8 mouse cellular contexts compared by ENCODE assay signal in the genomic region with DNA sequence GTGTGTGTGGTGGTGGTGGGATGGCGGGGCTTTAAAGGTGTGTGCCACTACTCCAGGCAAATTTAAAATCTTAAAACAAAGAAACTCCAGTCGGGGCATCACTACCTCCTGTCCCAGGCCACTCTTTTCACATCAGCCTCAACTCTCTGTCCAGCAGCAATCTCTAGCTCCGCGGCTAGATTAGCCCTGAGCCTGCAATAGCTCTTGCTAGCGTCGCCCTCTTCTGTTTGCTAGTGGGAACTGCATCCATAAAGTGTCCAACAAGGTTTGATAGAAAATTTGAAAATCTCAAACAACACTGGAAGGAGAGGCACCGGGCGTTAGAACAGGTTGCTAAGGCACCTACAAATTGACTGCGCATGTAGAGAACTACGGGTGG. TPM values are rescaled to one million over a fixed set of nuclear protein-coding genes. Genes with fewer than 3 reads are reported as not detected.
DNase-seq lines count a peak whose midpoint lies in the region; ATAC-seq lines count a peak whose summit lies in the region.

No protein-coding gene starts in this region.

- peak; percentile 57 for ATAC-seq in activated CD4-positive, CD25-positive, alpha-beta regulatory T cell, adult 4 months
- 0 out of 2 replicates have a peak, but pooled peaks have one; percentile 54 for ATAC-seq in hindbrain, embryonic 16.5 days

- no peaks in the 10 kb centered on the region; the same call in 1 of the 2 replicates for H3K27me3 ChIP-seq in hindbrain, embryonic 16.5 days (replicated peaks; ENCODE audit: control insufficient read depth, insufficient read depth, low read length)

- peaks cover 7% of the 10 kb centered on the region for H3K4me1 ChIP-seq in hindbrain, embryonic 16.5 days (ENCODE audit: control insufficient read depth, insufficient read depth, low read depth, low read length)

- WGBS in hindbrain, embryonic 16.5 days = 5% methylated on average over 10 of the region's 10 CpGs

- H3K4me3 ChIP-seq in hindbrain, embryonic 16.5 days (ENCODE audit: low read length) = peak overlapping the region; percentile 28

- H3K9ac ChIP-seq in hindbrain, embryonic 16.5 days (ENCODE audit: low read depth, low read length) = no peak overlapping the region; the same call in 1 of the 2 replicates

- H3K27ac ChIP-seq in hindbrain, embryonic 16.5 days (ENCODE audit: low read depth, low read length) = no peak overlapping the region

- H3K4me2 ChIP-seq in hindbrain, embryonic 16.5 days (ENCODE audit: low read length) = peak overlapping the region; percentile 56

- peak; percentile 83 to 88 for DNase-seq in cerebellum, postnatal 14 days
- peak; percentile 21 to 85 for DNase-seq in frontal cortex, adult 2 months (ENCODE audit: extremely low spot score in 1 of 2, low spot score in 1 of 2)
- DNase-seq in layer of hippocampus, postnatal 36 days = peak; percentile 26 to 57
- DNase-seq in lung, postnatal 14 days = peak; percentile 86
- peak; percentile 79 for DNase-seq in right cerebral cortex, adult 2 months (ENCODE audit: low spot score in 2 of 2)
- no peak for DNase-seq in urinary bladder, postnatal 10 days (ENCODE audit: low spot score)

- no peaks in the 10 kb centered on the region for H3K36me3 ChIP-seq in hindbrain, embryonic 16.5 days (ENCODE audit: control insufficient read depth, insufficient read depth, low read length)

- H3K9me3 ChIP-seq in hindbrain, embryonic 16.5 days (ENCODE audit: control insufficient read depth, low read length) = no peaks in the 10 kb centered on the region

RNA-seq across cellular contexts. Expression of a gene that starts 18.7 kb away (rescaled TPM):
- polyA plus RNA-seq in activated CD4-positive, CD25-positive, alpha-beta regulatory T cell, adult 4 months (2017; shearing (Covaris generic)) = not detected
- 0.08 and 0.32 TPM in 2 replicates for polyA plus RNA-seq in frontal cortex, adult 2 months (2012; rRNA removed)
- not detected in 2 replicates for polyA plus RNA-seq in hindbrain, embryonic 16.5 days (2015; fragmentation: Nextera tagmentation; extraction: Ambion mirVana)
- total RNA-seq in layer of hippocampus, postnatal 36 days (2021) = not detected

RNA-seq across cellular contexts. Expression of a gene that starts 20.6 kb away (rescaled TPM):
- polyA plus RNA-seq in activated CD4-positive, CD25-positive, alpha-beta regulatory T cell, adult 4 months (2017; shearing (Covaris generic)) = not detected
- 0.34 and 1.1 TPM in 2 replicates for polyA plus RNA-seq in frontal cortex, adult 2 months (2012; rRNA removed)
- polyA plus RNA-seq in hindbrain, embryonic 16.5 days (2015; fragmentation: Nextera tagmentation; extraction: Ambion mirVana) = 4.2 and 4.6 TPM in 2 replicates
- total RNA-seq in layer of hippocampus, postnatal 36 days (2021) = under 1 TPM; 0.61 to 0.92 TPM

RNA-seq across cellular contexts. Expression of a gene that starts 33.3 kb away (rescaled TPM):
- polyA plus RNA-seq in activated CD4-positive, CD25-positive, alpha-beta regulatory T cell, adult 4 months (2017; shearing (Covaris generic)) = 10 to 100 TPM; 20.4 to 23.3 TPM
- 14.0 and 14.9 TPM in 2 replicates for polyA plus RNA-seq in frontal cortex, adult 2 months (2012; rRNA removed)
- polyA plus RNA-seq in hindbrain, embryonic 16.5 days (2015; fragmentation: Nextera tagmentation; extraction: Ambion mirVana) = 5.2 and 7.0 TPM in 2 replicates
- total RNA-seq in layer of hippocampus, postnatal 36 days (2021) = 1 to 10 TPM; 7.1 to 8.4 TPM

RNA-seq across cellular contexts. Expression of a gene that starts 43.5 kb away (rescaled TPM):
- polyA plus RNA-seq in activated CD4-positive, CD25-positive, alpha-beta regulatory T cell, adult 4 months (2017; shearing (Covaris generic)) = 10 to 100 TPM; 53.9 to 66.7 TPM
- polyA plus RNA-seq in frontal cortex, adult 2 months (2012; rRNA removed) = 68.4 and 80.5 TPM in 2 replicates
- 73.3 and 82.1 TPM in 2 replicates for polyA plus RNA-seq in hindbrain, embryonic 16.5 days (2015; fragmentation: Nextera tagmentation; extraction: Ambion mirVana)
- total RNA-seq in layer of hippocampus, postnatal 36 days (2021) = 10 to 100 TPM; 27.7 to 33.1 TPM

RNA-seq across cellular contexts. Expression of a gene that starts 50.1 kb away (rescaled TPM):
- 1 to 10 TPM in 1 of 2 experiments, not detected in 1; 1.3 TPM for polyA plus RNA-seq in activated CD4-positive, CD25-positive, alpha-beta regulatory T cell, adult 4 months (2017; shearing (Covaris generic))
- polyA plus RNA-seq in frontal cortex, adult 2 months (2012; rRNA removed) = not detected in 2 replicates
- polyA plus RNA-seq in hindbrain, embryonic 16.5 days (2015; fragmentation: Nextera tagmentation; extraction: Ambion mirVana) = not detected in 2 replicates
- not detected for total RNA-seq in layer of hippocampus, postnatal 36 days (2021)
